ENCODE assay signal across 12 mouse cellular contexts in the genomic region with DNA sequence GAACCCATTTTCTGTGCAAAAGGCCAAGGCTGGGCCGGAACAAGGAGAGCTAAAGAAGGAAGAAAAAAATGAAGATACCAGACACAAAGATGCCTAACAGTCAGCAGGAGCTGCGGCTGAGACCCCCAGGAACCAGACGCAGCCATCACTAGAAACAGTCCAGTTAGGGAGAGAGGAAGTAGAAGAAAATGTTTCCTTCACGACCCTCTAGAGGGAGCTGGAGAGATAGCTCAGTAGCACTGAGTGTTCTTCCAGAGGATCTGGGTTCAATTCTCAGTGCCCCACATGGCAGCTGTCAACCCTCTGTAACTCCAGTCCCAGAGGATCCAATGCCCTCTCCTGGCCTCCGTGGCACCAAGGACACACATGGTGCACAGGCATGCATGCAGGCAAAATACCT.
A peak's percentile ranks its signal among the peaks of the same experiment; 100 is the strongest.
DNase-seq lines count a peak whose midpoint lies in the region; ATAC-seq and TF ChIP-seq lines count a peak whose summit lies in the region.
"Had no signal": no experiment of that assay in that cellular context is flagged by ENCODE, and none has a peak within 500 bp of the region (broad histone marks: within the 10 kb centered on the region; RNA-seq: fewer than 3 reads in every experiment).

No protein-coding gene starts in this region.

- no peak overlapping the region for H3K27ac ChIP-seq in heart, adult 2 months
- no peak overlapping the region for H3K27ac ChIP-seq in liver, embryonic 14.5 days
- H3K27ac ChIP-seq: hindbrain, embryonic 12.5 days; midbrain, embryonic 12.5 days had no signal

- no peak for ATAC-seq in liver, embryonic 14.5 days (ENCODE audit: insufficient read depth)
- no peak for ATAC-seq in erythroid progenitor cell, adult 5-6 weeks (replicated peaks; ENCODE audit: low FRiP score, poor library complexity, severe bottlenecking)

- no peak for TF ChIP-seq POLR2A in heart, adult 2 months (IDR thresholded peaks at IDR 0.05; ENCODE audit: insufficient read depth, low read depth, low read length)

- H3K27me3 ChIP-seq in heart, adult 2 months (ENCODE audit: control insufficient read depth, insufficient read depth, low read length) = no peaks in the 10 kb centered on the region
- H3K27me3 ChIP-seq in liver, embryonic 14.5 days (ENCODE audit: control insufficient read depth, insufficient read depth, low read length) = no peaks in the 10 kb centered on the region
- H3K27me3 ChIP-seq: midbrain, embryonic 12.5 days had no signal

- intact Hi-C loops in heart, adult 2 months (cut with DNase I) = no loop called here
- intact Hi-C loops in heart, postnatal 10 days (cut with DNase I) = no loop called here

- 0 out of 2 replicates have a peak, but pooled peaks have one; percentile 5 for TF ChIP-seq CTCF in heart, adult 2 months (IDR thresholded peaks at IDR 0.05)
- peak; percentile 27; the same call in 1 of the 2 replicates for TF ChIP-seq CTCF in liver, embryonic 14.5 days (IDR thresholded peaks at IDR 0.05; ENCODE audit: low read depth)

- no peak overlapping the region for H3K4me3 ChIP-seq in heart, adult 2 months
- no peak overlapping the region for H3K4me3 ChIP-seq in liver, embryonic 14.5 days (ENCODE audit: insufficient read depth in 1 of 2, low read depth in 2 of 2, low read length in 2 of 2)
- H3K4me3 ChIP-seq: hindbrain, embryonic 12.5 days; midbrain, embryonic 12.5 days had no signal

- no peak for DNase-seq in heart, adult 2 months
- no peak for DNase-seq in heart, postnatal 10 days
- DNase-seq in lung, postnatal 36 days = peak; percentile 6
- DNase-seq in lung, adult 18-20 months = no peak
- DNase-seq in liver, embryonic 14.5 days (ENCODE audit: low read depth in 3 of 3, low spot score in 3 of 3) = no peak
- peak; percentile 39 for DNase-seq in thymus, postnatal 25 days
- DNase-seq in right cerebral cortex, postnatal 14 days = no peak
- DNase-seq: B cell, adult 2 months; gastrocnemius, postnatal 36 days had no signal

- H3K79me2 ChIP-seq in heart, adult 2 months (replicated peaks; ENCODE audit: control insufficient read depth, insufficient read depth, low read length) = no peaks in the 10 kb centered on the region

- H3K36me3 ChIP-seq in heart, adult 2 months (ENCODE audit: control insufficient read depth, insufficient read depth, low read length) = no peaks in the 10 kb centered on the region
- H3K36me3 ChIP-seq in liver, embryonic 14.5 days (replicated peaks; ENCODE audit: control insufficient read depth, insufficient read depth, low read depth) = no peaks in the 10 kb centered on the region
- H3K36me3 ChIP-seq: hindbrain, embryonic 12.5 days; midbrain, embryonic 12.5 days had no signal

- TF ChIP-seq EP300 in heart, adult 2 months (IDR thresholded peaks at IDR 0.05; ENCODE audit: insufficient read depth, low read depth, low read length) = no peak
- TF ChIP-seq EP300 in liver, embryonic 14.5 days (IDR thresholded peaks at IDR 0.05; ENCODE audit: low read depth) = no peak

- 47% methylated on average over 5 of the region's 5 CpGs for WGBS in heart, adult 2 months
- WGBS in liver, embryonic 14.5 days (ENCODE audit: insufficient replicate concordance) = 18% methylated on average over 5 of the region's 5 CpGs

- no peaks in the 10 kb centered on the region for H3K4me1 ChIP-seq in heart, adult 2 months (ENCODE audit: control insufficient read depth, insufficient read depth, low read length)
- H3K4me1 ChIP-seq in liver, embryonic 14.5 days (replicated peaks; ENCODE audit: control insufficient read depth in 2 of 2, insufficient read depth in 2 of 2, low read length in 1 of 2) = peaks cover 0 to 13% of the 10 kb centered on the region in 2 experiments; a peak in 3 of 4 replicates

- no peak overlapping the region for H3K4me2 ChIP-seq in liver, embryonic 14.5 days (ENCODE audit: low read depth)
- H3K4me2 ChIP-seq: hindbrain, embryonic 12.5 days; midbrain, embryonic 12.5 days had no signal

- no peak overlapping the region for H3K9ac ChIP-seq in heart, adult 2 months (ENCODE audit: low read depth, low read length)
- H3K9ac ChIP-seq in liver, embryonic 14.5 days (replicated peaks) = no peak overlapping the region
- H3K9ac ChIP-seq: hindbrain, embryonic 12.5 days; midbrain, embryonic 12.5 days had no signal

- H3K9me3 ChIP-seq in liver, embryonic 14.5 days (ENCODE audit: control insufficient read depth, low read length) = no peaks in the 10 kb centered on the region
- H3K9me3 ChIP-seq: hindbrain, embryonic 12.5 days; midbrain, embryonic 12.5 days had no signal

Comparison
In these comparisons a context has a peak if more than half of its experiments do, and no peak if none do; other contexts are left out.
1. DNase-seq: peak in lung, postnatal 36 days (single experiment) and thymus, postnatal 25 days (single experiment); none in heart, adult 2 months (0 of 2), heart, postnatal 10 days (0 of 2), lung, adult 18-20 months (0 of 2), liver, embryonic 14.5 days (0 of 3) and right cerebral cortex, postnatal 14 days (single experiment).